Mouse (Mus musculus) subcutaneous adipose tissue, adult 2 months (tissue): ENCODE data around the gene Rbmxl2. TPM values are rescaled to one million over a fixed set of nuclear protein-coding genes. Genes with fewer than 3 reads are reported as not detected.

Experiments used
- polyA plus RNA-seq: library from polyadenylated mRNA; depleted of rRNA; stranded (reverse); fragments of >200 nt; gene quantifications from 2 replicates; pipeline ENCODE4 v1.2.3, GENCODE M21; 2012; ENCODE audit warnings: low replicate concordance; rRNA removed

The Rbmxl2 gene
- not detected in 2 replicates for polyA plus RNA-seq

DNA sequence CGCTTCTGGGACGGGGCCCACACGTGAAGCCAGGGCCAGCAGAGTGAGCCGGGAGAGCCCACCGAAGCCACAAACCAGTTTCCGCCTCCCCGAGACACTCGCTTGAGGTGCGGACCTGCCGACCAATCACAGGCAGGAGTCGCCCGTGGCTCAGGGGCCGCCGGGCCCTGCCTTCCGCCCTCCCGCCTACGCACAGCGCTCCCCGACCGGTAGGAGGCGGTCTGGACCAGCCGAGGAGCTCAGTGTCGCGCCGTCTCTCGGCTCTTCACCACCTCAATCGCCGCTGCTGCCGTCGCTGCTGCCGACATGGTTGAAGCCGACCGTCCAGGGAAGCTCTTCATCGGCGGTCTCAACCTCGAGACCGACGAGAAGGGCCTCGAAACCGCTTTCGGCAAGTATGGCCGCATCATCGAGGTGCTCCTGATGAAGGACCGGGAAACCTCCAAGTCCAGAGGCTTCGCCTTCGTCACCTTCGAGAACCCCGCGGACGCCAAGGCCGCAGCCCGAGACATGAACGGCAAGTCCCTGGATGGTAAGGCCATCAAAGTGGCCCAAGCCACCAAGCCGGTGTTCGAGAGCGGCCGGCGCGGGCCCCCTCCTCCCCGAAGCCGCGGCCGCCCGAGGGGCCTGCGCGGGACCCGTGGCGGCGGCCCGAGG is at the start of gene Rbmxl2:
Rbmxl2 (plus strand) TSS at position 242 of the 657 bp plus-strand sequence.

GRCm38 (mm10) chr7:107166690-107167089 is 42.6 kb upstream of the Rbmxl2 start, which contains the start of gene Nlrp14:
Gene Nlrp14 (plus strand): TSS chr7:107166990.

Other genes with a start within 250 kb of the Rbmxl2 start
- not detected in 2 replicates for gene Olfr6, start 245.5 kb upstream of the Rbmxl2 start, polyA plus RNA-seq
- not detected in 2 replicates for gene Olfr711, start 234.0 kb upstream of the Rbmxl2 start, polyA plus RNA-seq
- not detected in 2 replicates for gene Olfr2, start 203.4 kb upstream of the Rbmxl2 start, polyA plus RNA-seq
- gene Olfr713, start 178.3 kb upstream of the Rbmxl2 start, polyA plus RNA-seq, result not detected in 2 replicates
- not detected in 2 replicates for gene Olfr714, start 138.5 kb upstream of the Rbmxl2 start, polyA plus RNA-seq
- not detected in 2 replicates for gene Olfr17, start 116.2 kb upstream of the Rbmxl2 start, polyA plus RNA-seq
- gene Olfr715b, start 99.1 kb upstream of the Rbmxl2 start, polyA plus RNA-seq, result not detected in 2 replicates
- gene Olfr715, start 78.4 kb upstream of the Rbmxl2 start, polyA plus RNA-seq, result not detected in 2 replicates
- gene Olfr716, start 71.1 kb upstream of the Rbmxl2 start, polyA plus RNA-seq, result not detected in 2 replicates
- not detected in 2 replicates for gene Nlrp14, start 42.5 kb upstream of the Rbmxl2 start, polyA plus RNA-seq
- gene Syt9, start 161.3 kb downstream of the Rbmxl2 start, polyA plus RNA-seq, result 0.73 TPM in 1 of 2 replicates, not detected in the other